Mouse (Mus musculus): ENCODE measurements around the gene Tspo.

The Tspo gene

GRCm38 (mm10) chr15:83567728-83568127, 4.3 kb downstream of the Tspo start:
- no peaks in the 10 kb centered on the region for H3K27me3 ChIP-seq (ENCODE audit: insufficient read depth, low read length)
- H3K9me3 ChIP-seq (ENCODE audit: low read length) = no peaks in the 10 kb centered on the region
- no peak overlapping the region for H3K4me3 ChIP-seq (replicated peaks; ENCODE audit: low read length)
- H3K36me3 ChIP-seq (ENCODE audit: insufficient read depth, low read length) = peaks cover 12% of the 10 kb centered on the region
- H3K4me1 ChIP-seq (replicated peaks; ENCODE audit: low read depth, low read length) = peaks cover 63% of the 10 kb centered on the region
- TF ChIP-seq CTCF (conservative IDR thresholded peaks at IDR 0.05; ENCODE audit: low read length) (no peak), NANOG (IDR thresholded peaks at IDR 0.05; ENCODE audit: borderline replicate concordance, low read length) (no peak), POU5F1 (IDR thresholded peaks at IDR 0.05; ENCODE audit: borderline replicate concordance, low read length) (no peak)

- no peaks in the 10 kb centered on the region for H3K27me3 ChIP-seq (ENCODE audit: insufficient read depth, low read length)
- TF ChIP-seq NANOG (IDR thresholded peaks at IDR 0.05; ENCODE audit: borderline replicate concordance, low read length) (no peak), POU5F1 (IDR thresholded peaks at IDR 0.05; ENCODE audit: borderline replicate concordance, low read length) (no peak), CTCF (conservative IDR thresholded peaks at IDR 0.05; ENCODE audit: low read length) (no peak)
- H3K4me3 ChIP-seq (replicated peaks; ENCODE audit: low read length) = no peak overlapping the region
- H3K36me3 ChIP-seq (ENCODE audit: insufficient read depth, low read length) = peaks cover 14% of the 10 kb centered on the region
- no peaks in the 10 kb centered on the region for H3K9me3 ChIP-seq (ENCODE audit: low read length)
- peaks cover 55% of the 10 kb centered on the region for H3K4me1 ChIP-seq (replicated peaks; ENCODE audit: low read depth, low read length)
Measured at GRCm38 (mm10) chr15:83568544-83568943, 5.2 kb downstream of the Tspo start.

- H3K9me3 ChIP-seq (ENCODE audit: low read length) = no peaks in the 10 kb centered on the region
- no peaks in the 10 kb centered on the region for H3K27me3 ChIP-seq (ENCODE audit: insufficient read depth, low read length)
- TF ChIP-seq POU5F1 (IDR thresholded peaks at IDR 0.05; ENCODE audit: borderline replicate concordance, low read length) = no peak
- no peak for TF ChIP-seq NANOG (IDR thresholded peaks at IDR 0.05; ENCODE audit: borderline replicate concordance, low read length)
- TF ChIP-seq CTCF (conservative IDR thresholded peaks at IDR 0.05; ENCODE audit: low read length) = no peak
- peak overlapping the region; percentile 57 for H3K4me3 ChIP-seq (replicated peaks; ENCODE audit: low read length)
- H3K4me1 ChIP-seq (replicated peaks; ENCODE audit: low read depth, low read length) = peaks cover 48% of the 10 kb centered on the region
- H3K36me3 ChIP-seq (ENCODE audit: insufficient read depth, low read length) = peaks cover 21% of the 10 kb centered on the region
Measured at GRCm38 (mm10) chr15:83569682-83570081, 6.3 kb downstream of the Tspo start.

GRCm38 (mm10) chr15:83570641-83571040, 7.2 kb downstream of the Tspo start:
- H3K4me1 ChIP-seq (replicated peaks; ENCODE audit: low read depth, low read length) = peaks cover 40% of the 10 kb centered on the region
- TF ChIP-seq NANOG (IDR thresholded peaks at IDR 0.05; ENCODE audit: borderline replicate concordance, low read length) (no peak), CTCF (conservative IDR thresholded peaks at IDR 0.05; ENCODE audit: low read length) (peak; percentile 46), POU5F1 (IDR thresholded peaks at IDR 0.05; ENCODE audit: borderline replicate concordance, low read length) (no peak)
- no peaks in the 10 kb centered on the region for H3K27me3 ChIP-seq (ENCODE audit: insufficient read depth, low read length)
- H3K36me3 ChIP-seq (ENCODE audit: insufficient read depth, low read length) = peaks cover 28% of the 10 kb centered on the region
- no peaks in the 10 kb centered on the region for H3K9me3 ChIP-seq (ENCODE audit: low read length)
- H3K4me3 ChIP-seq (replicated peaks; ENCODE audit: low read length) = peak overlapping the region; percentile 57; the same call in 1 of the 2 replicates

- Histone ChIP-seq H3K4me1 (replicated peaks; ENCODE audit: low read depth, low read length) (peaks cover 43% of the 10 kb centered on the region), H3K27me3 (ENCODE audit: insufficient read depth, low read length) (no peaks in the 10 kb centered on the region), H3K9me3 (ENCODE audit: low read length) (no peaks in the 10 kb centered on the region), H3K36me3 (ENCODE audit: insufficient read depth, low read length) (peaks cover 38% of the 10 kb centered on the region), H3K4me3 (replicated peaks; ENCODE audit: low read length) (no peak overlapping the region)
- TF ChIP-seq NANOG (IDR thresholded peaks at IDR 0.05; ENCODE audit: borderline replicate concordance, low read length) (no peak), POU5F1 (IDR thresholded peaks at IDR 0.05; ENCODE audit: borderline replicate concordance, low read length) (no peak), CTCF (conservative IDR thresholded peaks at IDR 0.05; ENCODE audit: low read length) (no peak)
Measured at GRCm38 (mm10) chr15:83571636-83572035, 8.2 kb downstream of the Tspo start.

- no peaks in the 10 kb centered on the region for H3K27me3 ChIP-seq (ENCODE audit: insufficient read depth, low read length)
Measured at GRCm38 (mm10) chr15:83572132-83572531, 8.7 kb downstream of the Tspo start.

GRCm38 (mm10) chr15:83573606-83574005, 10.2 kb downstream of the Tspo start:
- peaks cover 56% of the 10 kb centered on the region for H3K4me1 ChIP-seq (replicated peaks; ENCODE audit: low read depth, low read length)
- TF ChIP-seq CTCF (conservative IDR thresholded peaks at IDR 0.05; ENCODE audit: low read length) (no peak), POU5F1 (IDR thresholded peaks at IDR 0.05; ENCODE audit: borderline replicate concordance, low read length) (no peak), NANOG (IDR thresholded peaks at IDR 0.05; ENCODE audit: borderline replicate concordance, low read length) (no peak)

More at GRCm38 (mm10) chr15:83572132-83572531, 8.7 kb downstream of the Tspo start:
- peaks cover 43% of the 10 kb centered on the region for H3K36me3 ChIP-seq (ENCODE audit: insufficient read depth, low read length)
- H3K4me3 ChIP-seq (replicated peaks; ENCODE audit: low read length) = no peak overlapping the region
- TF ChIP-seq POU5F1 (IDR thresholded peaks at IDR 0.05; ENCODE audit: borderline replicate concordance, low read length) (no peak), CTCF (conservative IDR thresholded peaks at IDR 0.05; ENCODE audit: low read length) (no peak), NANOG (IDR thresholded peaks at IDR 0.05; ENCODE audit: borderline replicate concordance, low read length) (no peak)
- no peaks in the 10 kb centered on the region for H3K9me3 ChIP-seq (ENCODE audit: low read length)
- H3K4me1 ChIP-seq (replicated peaks; ENCODE audit: low read depth, low read length) = peaks cover 44% of the 10 kb centered on the region

GRCm38 (mm10) chr15:83574731-83575351, 11.4 kb downstream of the Tspo start:
- Histone ChIP-seq H3K9me3 (ENCODE audit: low read length) (no peaks in the 10 kb centered on the region), H3K4me3 (replicated peaks; ENCODE audit: low read length) (no peak overlapping the region), H3K27me3 (ENCODE audit: insufficient read depth, low read length) (no peaks in the 10 kb centered on the region), H3K4me1 (replicated peaks; ENCODE audit: low read depth, low read length) (peaks cover 60% of the 10 kb centered on the region), H3K36me3 (ENCODE audit: insufficient read depth, low read length) (peaks cover 70% of the 10 kb centered on the region)
- TF ChIP-seq POU5F1 (IDR thresholded peaks at IDR 0.05; ENCODE audit: borderline replicate concordance, low read length) (no peak), NANOG (IDR thresholded peaks at IDR 0.05; ENCODE audit: borderline replicate concordance, low read length) (no peak)

More at GRCm38 (mm10) chr15:83573606-83574005, 10.2 kb downstream of the Tspo start:
- Histone ChIP-seq H3K36me3 (ENCODE audit: insufficient read depth, low read length) (peaks cover 58% of the 10 kb centered on the region), H3K9me3 (ENCODE audit: low read length) (no peaks in the 10 kb centered on the region), H3K4me3 (replicated peaks; ENCODE audit: low read length) (no peak overlapping the region), H3K27me3 (ENCODE audit: insufficient read depth, low read length) (no peaks in the 10 kb centered on the region)

GRCm38 (mm10) chr15:83575543-83575942, 12.2 kb downstream of the Tspo start:
- H3K4me1 ChIP-seq (replicated peaks; ENCODE audit: low read depth, low read length) = peaks cover 55% of the 10 kb centered on the region
- no peak overlapping the region for H3K4me3 ChIP-seq (replicated peaks; ENCODE audit: low read length)
- H3K27me3 ChIP-seq (ENCODE audit: insufficient read depth, low read length) = no peaks in the 10 kb centered on the region
- peaks cover 77% of the 10 kb centered on the region for H3K36me3 ChIP-seq (ENCODE audit: insufficient read depth, low read length)
- TF ChIP-seq POU5F1 (IDR thresholded peaks at IDR 0.05; ENCODE audit: borderline replicate concordance, low read length) (no peak), NANOG (IDR thresholded peaks at IDR 0.05; ENCODE audit: borderline replicate concordance, low read length) (no peak), CTCF (conservative IDR thresholded peaks at IDR 0.05; ENCODE audit: low read length) (no peak)
- H3K9me3 ChIP-seq (ENCODE audit: low read length) = no peaks in the 10 kb centered on the region
